8 mouse cellular contexts compared by ENCODE assay signal in genomic region chr2:166399140-166399830, GRCm38 (mm10).
DNase-seq lines count a peak whose midpoint lies in the region; ATAC-seq and TF ChIP-seq lines count a peak whose summit lies in the region.

No protein-coding gene starts in this region.

- H3K27ac ChIP-seq in CH12.LX (ENCODE audit: insufficient read depth, low read depth), result no peak overlapping the region
- peak overlapping the region; percentile 89 for H3K27ac ChIP-seq in kidney, embryonic 15.5 days

- TF ChIP-seq CTCF in CH12.LX (conservative IDR thresholded peaks at IDR 0.05 in 1 of 2, IDR thresholded peaks at IDR 0.05 in 1 of 2; ENCODE audit: low read depth in 2 of 2, low read length in 2 of 2), result no peak

- DNase-seq in 3T3-L1 (ENCODE audit: low read depth, low spot score) (peak; percentile 70), CH12.LX (ENCODE audit: extremely low read depth) (peak; percentile 88)
- DNase-seq in heart, adult 11 months, result peak; percentile 97
- peak; percentile 24 for DNase-seq in skeletal muscle tissue, adult 2 months (ENCODE audit: low read depth, low spot score)
- no peak for DNase-seq in left cerebral cortex, adult 11 months (ENCODE audit: low spot score)
- DNase-seq in layer of hippocampus, postnatal 36 days, result no peak
- no peak for DNase-seq in spleen, postnatal 14 days (ENCODE audit: low spot score in 2 of 2)

- no peak for TF ChIP-seq POLR2A in CH12.LX (IDR thresholded peaks at IDR 0.05; ENCODE audit: low read depth, low read length)

- H3K4me1 ChIP-seq in CH12.LX (ENCODE audit: control insufficient read depth in 1 of 2, insufficient read depth in 2 of 2), result peaks cover 12 to 58% of the 10 kb centered on the region in 2 experiments
- peaks cover 61% of the 10 kb centered on the region for H3K4me1 ChIP-seq in kidney, embryonic 15.5 days

- no peak overlapping the region for H3K4me3 ChIP-seq in CH12.LX (replicated peaks in 1 of 3; ENCODE audit: low read depth in 2 of 3, low read length in 2 of 3, poor library complexity in 1 of 3)
- no peak overlapping the region for H3K4me3 ChIP-seq in kidney, embryonic 15.5 days (replicated peaks)

- in situ Hi-C loops in CH12.LX (cut with MboI; ENCODE audit: low pct_ligation_motif_present, low pct_unique_long_range_greater_than_20kb, low sequenced_read_pairs), result no loop called here

- no peaks in the 10 kb centered on the region for H3K79me2 ChIP-seq in CH12.LX (replicated peaks; ENCODE audit: control insufficient read depth, extremely low read depth, insufficient read depth, poor library complexity, severe bottlenecking)

- H3K27me3 ChIP-seq in CH12.LX (replicated peaks), result peaks cover 6% of the 10 kb centered on the region
- H3K27me3 ChIP-seq in kidney, embryonic 15.5 days, result no peaks in the 10 kb centered on the region; the same call in none of the 2 replicates

- ATAC-seq in kidney, embryonic 15.5 days (replicated peaks; ENCODE audit: low FRiP score), result peak; percentile 82

- no peaks in the 10 kb centered on the region for H3K36me3 ChIP-seq in CH12.LX (replicated peaks in 1 of 2; ENCODE audit: control insufficient read depth in 1 of 2, insufficient read depth in 1 of 2, low read length in 1 of 2)
- no peaks in the 10 kb centered on the region for H3K36me3 ChIP-seq in kidney, embryonic 15.5 days

- 9% methylated on average over 6 of the region's 6 CpGs for WGBS in kidney, embryonic 15.5 days

- dilution Hi-C loops in CH12.LX (cut with MboI; ENCODE audit: extremely low pct_ligation_motif_present, extremely low pct_unique_long_range_greater_than_20kb, low sequenced_read_pairs), result no loop called here

- no peak overlapping the region for H3K9ac ChIP-seq in CH12.LX (ENCODE audit: insufficient read depth, low read depth)
- H3K9ac ChIP-seq in kidney, embryonic 15.5 days, result no peak overlapping the region

- H3K9me3 ChIP-seq in CH12.LX (replicated peaks; ENCODE audit: low read length), result peaks cover 5% of the 10 kb centered on the region
- no peaks in the 10 kb centered on the region for H3K9me3 ChIP-seq in kidney, embryonic 15.5 days (replicated peaks)

- no peak overlapping the region for H3K4me2 ChIP-seq in CH12.LX (ENCODE audit: insufficient read depth, low read depth, poor library complexity, severe bottlenecking)
- H3K4me2 ChIP-seq in kidney, embryonic 15.5 days, result peak overlapping the region; percentile 6; the same call in 1 of the 2 replicates

- TF ChIP-seq EP300 in CH12.LX (IDR thresholded peaks at IDR 0.05; ENCODE audit: low read length), result peak; percentile 71

- no peak for TF ChIP-seq RAD21 in CH12.LX (IDR thresholded peaks at IDR 0.05; ENCODE audit: low read depth, low read length)

TF ChIP-seq in CH12.LX, 34 proteins besides CTCF, POLR2A, EP300 and RAD21:
- TF ChIP-seq SMC3 (IDR thresholded peaks at IDR 0.05; ENCODE audit: low read depth, low read length) (no peak), ELF1 (IDR thresholded peaks at IDR 0.05; ENCODE audit: low read depth, low read length) (no peak), RCOR1 (conservative IDR thresholded peaks at IDR 0.05; ENCODE audit: low read depth, low read length) (no peak), NRF1 (IDR thresholded peaks at IDR 0.05; ENCODE audit: low read depth, low read length) (no peak), ZKSCAN1 (IDR thresholded peaks at IDR 0.05; ENCODE audit: borderline replicate concordance, low read depth, low read length) (no peak), JUND (conservative IDR thresholded peaks at IDR 0.05; ENCODE audit: low read depth, low read length) (peak; percentile 60), SIN3A (IDR thresholded peaks at IDR 0.05; ENCODE audit: low read length) (no peak), ZMIZ1 (IDR thresholded peaks at IDR 0.05; ENCODE audit: low read depth, low read length) (no peak), JUN (IDR thresholded peaks at IDR 0.05; ENCODE audit: insufficient read depth, low read depth, low read length) (peak; percentile 73; the same call in 1 of the 2 replicates), POLR2AphosphoS2 (IDR thresholded peaks at IDR 0.05; ENCODE audit: low read depth, low read length) (no peak), CHD1 (IDR thresholded peaks at IDR 0.05; ENCODE audit: low read depth, low read length) (no peak), MXI1 (IDR thresholded peaks at IDR 0.05; ENCODE audit: low read depth, low read length) (no peak), MAFK (IDR thresholded peaks at IDR 0.05; ENCODE audit: insufficient replicate concordance, low read length) (no peak), MEF2A (IDR thresholded peaks at IDR 0.05; ENCODE audit: borderline replicate concordance, low read depth, low read length) (peak; percentile 63; the same call in 1 of the 2 replicates), KAT2A (IDR thresholded peaks at IDR 0.05; ENCODE audit: insufficient replicate concordance, low read length) (no peak), IRF4 (IDR thresholded peaks at IDR 0.05; ENCODE audit: low read depth, low read length) (peak; percentile 26; the same call in 1 of the 2 replicates), ETS1 (conservative IDR thresholded peaks at IDR 0.05; ENCODE audit: low read depth, low read length) (peak; percentile 87), MAX (IDR thresholded peaks at IDR 0.05; ENCODE audit: low read length) (no peak), ZC3H11A (IDR thresholded peaks at IDR 0.05; ENCODE audit: low read depth, low read length) (no peak), TCF12 (IDR thresholded peaks at IDR 0.05; ENCODE audit: low read depth, low read length) (peak; percentile 50; the same call in 1 of the 2 replicates), GABPA (IDR thresholded peaks at IDR 0.05; ENCODE audit: insufficient replicate concordance, low read depth, low read length) (peak; percentile 17; the same call in 1 of the 2 replicates), MAZ (IDR thresholded peaks at IDR 0.05; ENCODE audit: low read depth, low read length) (0 out of 2 replicates have a peak, but pooled peaks have one; percentile 23), USF1 (IDR thresholded peaks at IDR 0.05; ENCODE audit: low read depth, low read length) (no peak), E2F4 (IDR thresholded peaks at IDR 0.05; ENCODE audit: insufficient replicate concordance, low read depth, low read length) (no peak), PAX5 (IDR thresholded peaks at IDR 0.05; ENCODE audit: low read length) (no peak), ZNF384 (IDR thresholded peaks at IDR 0.05; ENCODE audit: low read depth, low read length) (no peak)

Comparison
In these comparisons a context has a peak if more than half of its experiments do, and no peak if none do; other contexts are left out.
1. DNase-seq: peak in 3T3-L1 (single experiment), CH12.LX (single experiment), heart, adult 11 months (single experiment) and skeletal muscle tissue, adult 2 months (single experiment); none in left cerebral cortex, adult 11 months (single experiment), layer of hippocampus, postnatal 36 days (0 of 2) and spleen, postnatal 14 days (0 of 2).